9 mouse cellular contexts compared by ENCODE assay signal in genomic region chr7:121539405-121540275, GRCm38 (mm10).
DNase-seq lines count a peak whose midpoint lies in the region; ATAC-seq lines count a peak whose summit lies in the region.
"Had no signal": no experiment of that assay in that cellular context is flagged by ENCODE, and none has a peak within 500 bp of the region (broad histone marks: within the 10 kb centered on the region; RNA-seq: fewer than 3 reads in every experiment).

No protein-coding gene starts in this region.

- no peak overlapping the region for H3K27ac ChIP-seq in kidney, embryonic 14.5 days (ENCODE audit: low read depth, low read length)
- H3K27ac ChIP-seq in embryonic facial prominence, embryonic 11.5 days (replicated peaks; ENCODE audit: low read depth, low read length) = no peak overlapping the region
- no peak overlapping the region for H3K27ac ChIP-seq in kidney, embryonic 15.5 days
- H3K27ac ChIP-seq in limb, embryonic 12.5 days = no peak overlapping the region
- H3K27ac ChIP-seq: liver, embryonic 13.5 days had no signal

- DNase-seq in kidney, adult 18-20 months = peak; percentile 27
- peak; percentile 2 for DNase-seq in adipocyte (ENCODE audit: low spot score)
- DNase-seq in embryonic facial prominence, embryonic 11.5 days (ENCODE audit: low spot score) = peak; percentile 14
- DNase-seq in retina, embryonic 14.5 days (ENCODE audit: low spot score) = peak; percentile 47
- DNase-seq: liver, embryonic 13.5 days had no signal

- 51% methylated on average over 19 of the region's 19 CpGs for WGBS in kidney, embryonic 14.5 days
- WGBS in embryonic facial prominence, embryonic 11.5 days = 58% methylated on average over 19 of the region's 19 CpGs
- 58% methylated on average over 19 of the region's 19 CpGs for WGBS in kidney, embryonic 15.5 days
- WGBS in limb, embryonic 12.5 days = 39% methylated on average over 19 of the region's 19 CpGs

- no peaks in the 10 kb centered on the region for H3K27me3 ChIP-seq in kidney, embryonic 14.5 days (ENCODE audit: control insufficient read depth, insufficient read depth, low read length)
- H3K27me3 ChIP-seq in embryonic facial prominence, embryonic 11.5 days (ENCODE audit: control insufficient read depth, insufficient read depth, low read length) = no peaks in the 10 kb centered on the region
- no peaks in the 10 kb centered on the region for H3K27me3 ChIP-seq in kidney, embryonic 15.5 days
- no peaks in the 10 kb centered on the region for H3K27me3 ChIP-seq in limb, embryonic 12.5 days
- H3K27me3 ChIP-seq: liver, embryonic 13.5 days had no signal

- no peak overlapping the region for H3K9ac ChIP-seq in kidney, embryonic 14.5 days (ENCODE audit: low read depth, low read length)
- H3K9ac ChIP-seq in embryonic facial prominence, embryonic 11.5 days (replicated peaks; ENCODE audit: low read length) = no peak overlapping the region
- H3K9ac ChIP-seq in kidney, embryonic 15.5 days = no peak overlapping the region
- H3K9ac ChIP-seq in limb, embryonic 12.5 days (replicated peaks) = no peak overlapping the region
- H3K9ac ChIP-seq: liver, embryonic 13.5 days had no signal

- H3K9me3 ChIP-seq in kidney, embryonic 14.5 days (ENCODE audit: control insufficient read depth, low read length) = no peaks in the 10 kb centered on the region
- H3K9me3 ChIP-seq in embryonic facial prominence, embryonic 11.5 days (replicated peaks; ENCODE audit: control insufficient read depth, low read length) = no peaks in the 10 kb centered on the region
- 0 out of 2 replicates have a peak, but pooled peaks cover 3% of the 10 kb centered on the region for H3K9me3 ChIP-seq in kidney, embryonic 15.5 days (replicated peaks)
- no peaks in the 10 kb centered on the region for H3K9me3 ChIP-seq in limb, embryonic 12.5 days
- H3K9me3 ChIP-seq: liver, embryonic 13.5 days had no signal

- H3K4me1 ChIP-seq in kidney, embryonic 14.5 days (ENCODE audit: control insufficient read depth, insufficient read depth, low read length) = no peaks in the 10 kb centered on the region
- H3K4me1 ChIP-seq in embryonic facial prominence, embryonic 11.5 days (ENCODE audit: control insufficient read depth, insufficient read depth, low read length) = no peaks in the 10 kb centered on the region
- H3K4me1 ChIP-seq in kidney, embryonic 15.5 days = 0 out of 2 replicates have a peak, but pooled peaks cover 4% of the 10 kb centered on the region
- peaks cover 10% of the 10 kb centered on the region; the same call in 1 of the 2 replicates for H3K4me1 ChIP-seq in limb, embryonic 12.5 days (replicated peaks)
- H3K4me1 ChIP-seq: liver, embryonic 13.5 days had no signal

- H3K36me3 ChIP-seq in kidney, embryonic 14.5 days (ENCODE audit: control insufficient read depth, insufficient read depth, low read length) = no peaks in the 10 kb centered on the region
- no peaks in the 10 kb centered on the region for H3K36me3 ChIP-seq in embryonic facial prominence, embryonic 11.5 days (replicated peaks; ENCODE audit: control insufficient read depth, insufficient read depth, low read depth, low read length)
- no peaks in the 10 kb centered on the region for H3K36me3 ChIP-seq in kidney, embryonic 15.5 days
- no peaks in the 10 kb centered on the region for H3K36me3 ChIP-seq in limb, embryonic 12.5 days
- H3K36me3 ChIP-seq: liver, embryonic 13.5 days had no signal

- H3K4me2 ChIP-seq in kidney, embryonic 14.5 days (replicated peaks; ENCODE audit: low read depth, low read length) = no peak overlapping the region
- H3K4me2 ChIP-seq in embryonic facial prominence, embryonic 11.5 days (ENCODE audit: low read depth, low read length) = no peak overlapping the region
- 0 out of 2 replicates have a peak overlapping the region, but pooled peaks have one; percentile 8 for H3K4me2 ChIP-seq in kidney, embryonic 15.5 days
- peak overlapping the region; percentile 33 for H3K4me2 ChIP-seq in limb, embryonic 12.5 days
- H3K4me2 ChIP-seq: liver, embryonic 13.5 days had no signal

- no peak for ATAC-seq in kidney, embryonic 14.5 days (ENCODE audit: low FRiP score, low TSS enrichment)
- no peak for ATAC-seq in embryonic facial prominence, embryonic 11.5 days (replicated peaks; ENCODE audit: insufficient number of reproducible peaks, low FRiP score, low TSS enrichment, low read depth)
- no peak for ATAC-seq in kidney, embryonic 15.5 days (replicated peaks; ENCODE audit: low FRiP score)
- no peak; the same call in 1 of the 2 replicates for ATAC-seq in limb, embryonic 12.5 days (ENCODE audit: insufficient number of reproducible peaks, insufficient read depth, low FRiP score, low TSS enrichment, low read depth)
- no peak for ATAC-seq in erythroid progenitor cell, adult 5-6 weeks (replicated peaks; ENCODE audit: low FRiP score, poor library complexity, severe bottlenecking)

- no peak overlapping the region for H3K4me3 ChIP-seq in kidney, embryonic 14.5 days (ENCODE audit: low read length)
- no peak overlapping the region for H3K4me3 ChIP-seq in embryonic facial prominence, embryonic 11.5 days (ENCODE audit: low read depth, low read length)
- no peak overlapping the region for H3K4me3 ChIP-seq in kidney, embryonic 15.5 days (replicated peaks)
- no peak overlapping the region for H3K4me3 ChIP-seq in limb, embryonic 12.5 days (replicated peaks)
- H3K4me3 ChIP-seq: liver, embryonic 13.5 days had no signal

Comparison
In these comparisons a context has a peak if more than half of its experiments do, and no peak if none do; other contexts are left out.
1. H3K4me2 ChIP-seq: peak in kidney, embryonic 15.5 days (single experiment) and limb, embryonic 12.5 days (single experiment); none in kidney, embryonic 14.5 days (single experiment) and embryonic facial prominence, embryonic 11.5 days (single experiment).
2. Peak in every context shown above with its lines, with median percentiles within 50 percentile points of each other: DNase-seq.